Mouse (Mus musculus): ENCODE measurements at regions not wholly inside any gene's neighbourhood (a gene's known extent, or its start where the extent isn't known, plus 50 kb on each side); places are given as distances from the start of the nearest gene placed in this dataset.
A peak's percentile ranks its signal among the peaks of the same experiment; 100 is the strongest.

DNA sequence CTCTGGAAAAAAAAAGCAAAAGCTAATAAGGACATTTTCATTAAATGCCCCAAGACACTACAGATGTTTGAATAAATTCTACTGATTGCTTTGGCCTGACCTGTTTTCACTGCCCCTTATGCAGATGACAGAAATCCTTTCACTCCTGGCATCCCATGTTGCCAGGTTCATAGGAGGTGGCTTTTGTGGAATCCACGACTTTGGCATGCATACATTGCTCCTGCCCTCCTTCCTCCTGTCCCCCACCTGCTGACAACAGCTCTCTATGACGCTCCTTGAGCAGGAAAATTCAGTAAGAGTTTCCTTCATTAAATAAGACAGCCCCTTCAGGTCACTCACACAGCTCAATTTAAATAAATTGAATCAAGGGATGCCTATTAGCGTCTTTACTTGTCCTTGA lies 582.5 kb downstream of the Btbd3 start:
- Histone ChIP-seq H3K9ac (replicated peaks) (no peak overlapping the region), H3K27me3 (no peaks in the 10 kb centered on the region), H3K27ac (no peak overlapping the region), H3K4me1 (replicated peaks) (no peaks in the 10 kb centered on the region), H3K9me3 (no peaks in the 10 kb centered on the region), H3K4me3 (replicated peaks) (no peak overlapping the region), H3K4me2 (replicated peaks) (no peak overlapping the region), H3K36me3 (no peaks in the 10 kb centered on the region)
- ATAC-seq, result no peak
- 29% methylated on average over 3 of the region's 3 CpGs for WGBS

DNA sequence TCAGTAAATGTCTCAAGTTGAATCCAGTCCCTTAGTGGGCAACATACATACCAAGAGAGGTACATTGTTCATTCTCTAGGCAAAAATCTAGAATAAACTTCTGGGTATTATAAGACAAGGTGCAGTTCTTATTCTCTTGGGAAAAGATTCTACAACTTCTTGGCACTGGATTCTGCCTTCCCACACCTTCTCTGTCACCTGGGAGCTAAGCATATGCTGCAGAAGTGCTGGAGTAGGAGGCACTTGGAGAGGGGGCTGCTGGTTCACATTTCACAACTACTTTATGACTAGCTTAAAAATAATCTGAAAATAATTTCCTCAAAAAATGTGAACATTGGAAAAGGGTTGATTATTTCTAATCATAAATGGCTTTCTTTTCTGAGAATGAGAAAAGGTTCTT lies 602.8 kb downstream of the Btbd3 start:
- ATAC-seq, result no peak

DNA sequence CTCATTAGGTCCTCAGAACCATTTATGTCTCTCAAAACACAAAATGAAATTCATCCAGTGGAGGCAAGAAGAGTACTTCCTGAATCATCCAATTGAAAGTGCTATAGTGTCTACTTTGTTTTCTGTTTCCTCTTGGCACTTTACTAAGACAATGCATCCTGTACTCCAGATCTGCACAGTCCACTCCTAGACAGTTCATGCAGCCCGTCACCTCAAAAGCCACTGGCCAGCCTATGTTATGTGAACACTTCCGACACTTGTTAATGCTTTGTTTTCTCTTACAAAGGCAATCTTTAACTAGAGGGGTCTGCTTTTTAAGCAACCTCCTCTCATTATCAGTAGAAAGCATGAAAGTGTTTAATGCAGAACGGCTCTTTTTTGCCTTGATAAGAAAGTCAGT lies 597.1 kb upstream of the Sptlc3 start:
- H3K36me3 ChIP-seq, result no peaks in the 10 kb centered on the region
- H3K9me3 ChIP-seq, result no peaks in the 10 kb centered on the region
- ATAC-seq, result no peak
- H3K27me3 ChIP-seq, result no peaks in the 10 kb centered on the region
- H3K9ac ChIP-seq (replicated peaks), result no peak overlapping the region
- peaks cover 8% of the 10 kb centered on the region; the same call in 1 of the 2 replicates for H3K4me1 ChIP-seq (replicated peaks)
- no peak overlapping the region for H3K27ac ChIP-seq
- H3K4me3 ChIP-seq (replicated peaks), result no peak overlapping the region
- H3K4me2 ChIP-seq (replicated peaks), result no peak overlapping the region
- 40% methylated on average over 3 of the region's 3 CpGs for WGBS

More for the DNA sequence above, 602.8 kb downstream of the Btbd3 start:
- Histone ChIP-seq H3K9me3 (no peaks in the 10 kb centered on the region), H3K36me3 (no peaks in the 10 kb centered on the region), H3K4me1 (replicated peaks) (no peaks in the 10 kb centered on the region), H3K4me3 (replicated peaks) (no peak overlapping the region), H3K4me2 (replicated peaks) (no peak overlapping the region), H3K27ac (no peak overlapping the region), H3K9ac (replicated peaks) (no peak overlapping the region), H3K27me3 (no peaks in the 10 kb centered on the region)

DNA sequence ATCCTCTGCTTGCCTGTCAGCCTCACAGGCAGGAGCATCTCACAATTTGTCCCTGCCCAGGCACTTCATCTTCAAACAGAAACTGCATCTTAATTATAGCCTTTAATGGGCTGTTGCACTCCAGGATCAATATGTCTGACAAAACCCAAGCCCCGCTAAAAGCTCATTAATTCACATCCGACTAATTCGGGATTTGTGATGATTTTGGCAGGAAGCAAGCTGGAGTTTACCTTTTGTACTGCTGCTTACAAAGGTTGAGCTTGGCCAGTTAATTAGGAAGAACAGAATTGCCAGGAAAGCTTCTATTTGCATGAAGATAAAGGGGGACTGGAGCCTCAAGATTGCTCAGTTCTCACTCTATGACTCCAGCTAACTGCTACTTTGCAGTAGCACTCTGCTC lies 596.6 kb upstream of the Sptlc3 start:
- H3K4me3 ChIP-seq (replicated peaks), result no peak overlapping the region
- no peaks in the 10 kb centered on the region for H3K9me3 ChIP-seq
- 3% methylated on average over 3 of the region's 3 CpGs for WGBS
- peak; percentile 71 for ATAC-seq
- no peaks in the 10 kb centered on the region for H3K27me3 ChIP-seq
- H3K4me1 ChIP-seq (replicated peaks), result peaks cover 8% of the 10 kb centered on the region; the same call in 1 of the 2 replicates
- H3K27ac ChIP-seq, result no peak overlapping the region
- H3K4me2 ChIP-seq (replicated peaks), result no peak overlapping the region
- H3K9ac ChIP-seq (replicated peaks), result no peak overlapping the region
- no peaks in the 10 kb centered on the region for H3K36me3 ChIP-seq

DNA sequence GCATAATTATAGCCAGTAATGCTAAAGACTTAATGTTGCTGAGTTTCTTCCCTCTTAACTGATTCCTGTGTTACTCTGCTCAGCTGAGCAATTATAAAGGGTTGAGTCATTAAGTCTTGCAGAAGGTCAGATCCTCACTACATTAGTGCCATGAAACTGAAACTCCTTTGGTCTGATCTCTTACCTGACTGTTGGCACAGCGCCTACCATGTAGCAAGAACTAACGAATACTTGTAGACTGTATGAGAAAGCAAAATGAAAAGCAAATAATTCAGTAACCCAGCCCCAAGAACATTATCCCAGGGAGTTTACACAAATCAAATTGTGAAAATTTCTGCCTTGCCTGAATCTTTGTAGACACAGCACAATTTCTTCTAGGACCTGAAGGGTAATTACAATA lies 556.5 kb upstream of the Sptlc3 start:
- WGBS, result 93% methylated on average over 2 of the region's 2 CpGs
- Histone ChIP-seq H3K27ac (no peak overlapping the region), H3K4me2 (replicated peaks) (no peak overlapping the region), H3K9me3 (no peaks in the 10 kb centered on the region), H3K4me3 (replicated peaks) (no peak overlapping the region), H3K4me1 (replicated peaks) (no peaks in the 10 kb centered on the region), H3K27me3 (no peaks in the 10 kb centered on the region), H3K36me3 (no peaks in the 10 kb centered on the region), H3K9ac (replicated peaks) (no peak overlapping the region)
- no peak for ATAC-seq

DNA sequence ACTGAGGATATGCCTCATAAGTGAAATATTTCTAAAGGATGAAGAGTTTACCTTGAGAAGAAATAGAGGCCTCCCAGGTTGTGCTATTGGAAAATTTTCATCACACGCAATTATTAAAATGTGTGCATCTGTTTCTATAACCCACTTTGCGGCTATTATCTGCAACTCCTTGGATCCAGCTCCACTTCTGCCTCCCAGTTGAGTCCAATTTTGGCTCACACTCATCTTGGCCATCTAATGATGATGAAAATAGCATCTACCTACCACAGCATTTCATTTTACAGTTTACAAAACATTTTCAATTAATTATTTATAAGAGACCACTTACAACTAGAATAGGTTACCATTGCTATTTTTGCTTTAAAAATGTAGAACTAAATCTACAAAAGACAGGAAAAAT lies 554.3 kb upstream of the Sptlc3 start:
- H3K4me2 ChIP-seq (replicated peaks), result no peak overlapping the region
- no peak overlapping the region for H3K27ac ChIP-seq
- H3K9ac ChIP-seq (replicated peaks), result no peak overlapping the region
- H3K4me1 ChIP-seq (replicated peaks), result no peaks in the 10 kb centered on the region
- 94% methylated on average over 2 of the region's 2 CpGs for WGBS
- no peaks in the 10 kb centered on the region for H3K27me3 ChIP-seq
- H3K9me3 ChIP-seq, result no peaks in the 10 kb centered on the region
- H3K36me3 ChIP-seq, result no peaks in the 10 kb centered on the region
- no peak overlapping the region for H3K4me3 ChIP-seq (replicated peaks)
- no peak for ATAC-seq

DNA sequence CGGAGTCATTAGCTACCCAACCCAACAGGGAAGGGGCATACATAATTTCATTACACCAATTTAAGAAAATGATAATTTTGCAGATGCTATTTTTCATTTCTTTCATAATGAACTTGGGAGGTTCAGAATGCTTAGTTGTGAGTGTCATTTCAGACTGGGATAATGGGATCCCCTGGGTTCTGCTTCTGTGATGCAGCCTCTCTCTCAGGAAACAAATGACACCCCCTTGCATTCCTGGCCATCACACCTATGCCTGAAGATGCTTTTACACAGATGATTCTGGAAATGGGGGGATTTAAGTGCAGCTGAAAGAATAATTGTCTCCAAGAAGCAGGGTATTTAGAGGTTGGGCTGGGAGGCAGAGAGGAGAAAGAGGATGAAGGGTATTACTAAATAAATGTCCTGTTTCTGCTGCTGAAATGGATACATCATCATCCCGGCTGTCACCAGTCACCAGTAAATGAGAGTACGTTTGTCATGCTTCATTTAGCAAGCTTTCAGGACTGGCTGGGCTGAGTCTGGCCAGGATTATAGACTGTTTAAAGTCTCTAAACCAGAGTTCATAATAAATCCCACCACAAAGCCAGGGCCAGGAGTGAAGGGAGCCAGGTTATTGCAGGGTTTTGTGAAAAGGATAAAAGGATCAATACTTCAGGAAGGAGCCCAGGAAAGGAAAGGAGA lies 527.5 kb upstream of the Sptlc3 start:
- WGBS, result 27% methylated on average over 3 of the region's 3 CpGs
- H3K9ac ChIP-seq (replicated peaks), result no peak overlapping the region
- peak overlapping the region; percentile 63 for H3K27ac ChIP-seq
- H3K36me3 ChIP-seq, result no peaks in the 10 kb centered on the region
- H3K27me3 ChIP-seq, result no peaks in the 10 kb centered on the region
- 0 out of 2 replicates have a peak, but pooled peaks cover 13% of the 10 kb centered on the region for H3K4me1 ChIP-seq (replicated peaks)
- H3K4me3 ChIP-seq (replicated peaks), result no peak overlapping the region
- no peak overlapping the region for H3K4me2 ChIP-seq (replicated peaks)
- ATAC-seq, result peak; percentile 62; the same call in 1 of the 2 replicates
- no peaks in the 10 kb centered on the region for H3K9me3 ChIP-seq

DNA sequence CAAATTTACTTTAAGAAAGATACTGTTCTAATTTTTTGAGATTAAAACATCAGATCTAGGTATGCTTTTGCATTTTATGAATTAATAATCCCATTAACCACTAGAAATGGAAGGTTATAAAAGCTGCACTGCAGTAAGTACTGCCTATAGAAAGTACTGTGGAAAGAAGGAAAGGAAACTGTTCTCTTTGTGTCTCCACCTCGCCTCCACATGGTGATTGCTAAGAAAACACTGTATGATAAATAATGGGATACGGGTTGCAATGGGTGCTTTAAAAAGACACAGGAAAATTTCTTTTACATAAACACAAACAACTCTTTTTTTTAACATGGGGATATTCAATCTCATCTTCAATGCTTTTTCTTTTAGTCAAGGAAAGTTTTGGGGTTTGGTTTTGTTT lies 519.2 kb upstream of the Sptlc3 start:
- H3K4me2 ChIP-seq (replicated peaks), result no peak overlapping the region
- WGBS, result 53% methylated on average over 2 of the region's 2 CpGs
- ATAC-seq, result no peak

DNA sequence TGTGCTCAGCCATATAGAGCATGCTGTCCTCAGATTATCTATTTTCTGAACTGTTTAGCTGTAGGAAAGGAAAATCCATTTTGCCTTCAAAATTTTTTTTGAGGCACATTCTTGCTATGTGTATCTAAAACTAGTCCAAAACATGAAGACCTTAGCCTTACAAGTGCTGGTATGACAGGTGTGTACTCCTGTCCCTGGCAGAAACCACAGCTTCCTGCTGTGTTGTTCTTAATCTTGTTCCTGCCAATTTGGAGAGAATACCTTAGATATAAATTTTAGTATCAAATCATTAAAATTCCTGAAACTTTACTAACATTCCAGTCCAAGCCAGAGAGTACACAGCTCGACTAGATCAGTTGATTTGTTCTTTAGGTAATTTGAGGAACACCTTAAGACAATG lies 503.7 kb upstream of the Sptlc3 start:
- no peak for ATAC-seq
- H3K4me3 ChIP-seq (replicated peaks), result no peak overlapping the region
- H3K9ac ChIP-seq (replicated peaks), result no peak overlapping the region
- WGBS, result 52% methylated on average over 1 of the region's 1 CpGs
- no peak overlapping the region for H3K4me2 ChIP-seq (replicated peaks)
- no peaks in the 10 kb centered on the region for H3K9me3 ChIP-seq
- no peak overlapping the region for H3K27ac ChIP-seq
- no peaks in the 10 kb centered on the region for H3K36me3 ChIP-seq
- no peaks in the 10 kb centered on the region for H3K4me1 ChIP-seq (replicated peaks)
- no peaks in the 10 kb centered on the region for H3K27me3 ChIP-seq

More for the DNA sequence above, 519.2 kb upstream of the Sptlc3 start:
- no peaks in the 10 kb centered on the region for H3K9me3 ChIP-seq
- H3K27me3 ChIP-seq, result no peaks in the 10 kb centered on the region
- H3K4me1 ChIP-seq (replicated peaks), result no peaks in the 10 kb centered on the region
- no peak overlapping the region for H3K9ac ChIP-seq (replicated peaks)
- H3K4me3 ChIP-seq (replicated peaks), result no peak overlapping the region
- H3K36me3 ChIP-seq, result no peaks in the 10 kb centered on the region
- no peak overlapping the region for H3K27ac ChIP-seq

DNA sequence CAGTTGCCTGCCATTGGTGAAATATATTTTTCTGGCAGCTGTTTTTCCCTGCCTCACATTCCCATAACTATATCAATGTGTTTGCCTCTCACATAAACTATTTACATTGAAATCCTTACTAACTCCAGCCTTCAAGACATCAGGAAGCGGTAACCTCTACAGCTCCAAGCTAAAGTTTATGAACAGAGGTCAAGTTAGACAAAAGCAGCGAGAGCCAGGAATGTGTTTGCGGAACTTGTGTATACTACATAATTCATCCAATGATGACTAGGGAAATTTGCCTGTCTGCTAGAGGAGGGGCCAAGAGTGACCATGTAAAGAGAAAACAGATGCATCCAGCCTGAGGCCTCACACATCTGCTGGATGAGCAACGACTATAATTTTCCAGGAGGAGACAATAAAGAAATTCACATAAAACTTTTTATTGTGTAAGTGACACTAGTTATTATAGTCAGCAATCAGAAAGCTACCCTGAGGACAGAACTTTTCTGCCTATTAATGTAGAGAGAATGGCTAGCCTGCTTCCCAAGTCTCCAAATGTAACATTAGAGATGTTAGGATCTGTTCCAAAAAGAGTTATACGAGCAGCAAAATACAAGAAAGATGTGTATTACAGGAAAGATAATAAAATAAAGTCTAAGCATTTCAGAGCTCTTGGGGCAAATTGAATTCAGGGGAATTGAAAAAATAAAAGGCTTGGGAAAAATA lies 461.5 kb upstream of the Sptlc3 start:
- Histone ChIP-seq H3K9me3 (no peaks in the 10 kb centered on the region), H3K4me2 (replicated peaks) (no peak overlapping the region), H3K4me1 (replicated peaks) (no peaks in the 10 kb centered on the region), H3K9ac (replicated peaks) (no peak overlapping the region), H3K27ac (no peak overlapping the region), H3K4me3 (replicated peaks) (no peak overlapping the region), H3K27me3 (no peaks in the 10 kb centered on the region), H3K36me3 (no peaks in the 10 kb centered on the region)
- no peak for ATAC-seq
- WGBS, result 90% methylated on average over 5 of the region's 5 CpGs

DNA sequence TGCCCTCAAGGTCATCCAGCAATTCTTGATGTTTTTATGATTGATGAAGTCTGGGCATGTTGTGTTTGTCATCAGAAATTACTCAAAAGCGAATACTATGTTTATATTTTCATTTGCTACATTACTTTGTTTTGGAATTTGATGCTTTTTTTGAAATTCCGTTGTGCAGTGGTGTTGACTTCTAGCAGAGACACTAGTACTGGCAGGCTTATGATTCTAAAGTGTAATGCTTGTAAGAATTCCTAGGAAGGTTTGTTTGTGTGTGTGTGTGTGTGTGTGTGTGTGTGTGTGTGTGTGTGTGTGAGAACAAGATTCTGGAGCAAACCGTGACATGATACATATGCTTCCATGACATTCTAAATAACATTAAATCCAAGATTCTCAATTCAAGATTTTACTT lies 458.9 kb upstream of the Sptlc3 start:
- no peaks in the 10 kb centered on the region for H3K4me1 ChIP-seq (replicated peaks)
- no peak for ATAC-seq
- no peaks in the 10 kb centered on the region for H3K9me3 ChIP-seq
- H3K9ac ChIP-seq (replicated peaks), result no peak overlapping the region
- H3K27ac ChIP-seq, result no peak overlapping the region
- 85% methylated on average over 3 of the region's 3 CpGs for WGBS
- no peak overlapping the region for H3K4me3 ChIP-seq (replicated peaks)
- H3K36me3 ChIP-seq, result no peaks in the 10 kb centered on the region
- H3K4me2 ChIP-seq (replicated peaks), result no peak overlapping the region
- no peaks in the 10 kb centered on the region for H3K27me3 ChIP-seq

DNA sequence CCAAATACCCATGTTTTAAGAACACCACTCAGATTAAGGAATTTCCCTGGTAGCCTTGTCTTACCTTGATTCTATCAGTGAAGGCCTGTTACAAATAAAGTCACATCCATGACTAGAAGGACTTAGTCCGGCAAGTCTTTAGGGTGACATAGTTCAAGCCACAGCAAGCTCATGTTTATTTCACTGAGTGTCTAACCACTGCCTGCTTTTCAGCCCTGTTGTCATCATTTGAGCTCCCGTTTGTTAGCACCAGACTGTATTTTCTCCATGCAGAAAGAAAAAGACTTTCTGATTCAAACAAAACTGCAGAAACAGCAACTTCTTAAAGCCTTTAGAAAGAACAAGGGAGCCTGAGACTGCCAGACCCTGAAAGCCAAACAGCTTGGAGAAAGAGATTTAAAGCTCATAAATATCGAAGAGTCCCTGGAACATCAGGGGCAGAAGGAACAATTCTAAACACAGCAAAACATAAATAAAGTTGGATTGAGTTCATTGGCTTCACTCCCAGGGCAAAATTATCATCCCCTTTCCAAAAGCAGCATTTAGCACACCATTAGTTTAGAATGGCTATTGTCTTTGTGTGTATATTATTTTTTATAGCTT lies 451.9 kb upstream of the Sptlc3 start:
- Histone ChIP-seq H3K9ac (replicated peaks) (no peak overlapping the region), H3K9me3 (no peaks in the 10 kb centered on the region), H3K4me2 (replicated peaks) (no peak overlapping the region), H3K4me3 (replicated peaks) (no peak overlapping the region), H3K36me3 (no peaks in the 10 kb centered on the region), H3K4me1 (replicated peaks) (no peaks in the 10 kb centered on the region), H3K27ac (no peak overlapping the region), H3K27me3 (no peaks in the 10 kb centered on the region)
- no peak for ATAC-seq
- WGBS, result 87% methylated on average over 3 of the region's 3 CpGs
